8 mouse cellular contexts compared by ENCODE assay signal in the genomic region with DNA sequence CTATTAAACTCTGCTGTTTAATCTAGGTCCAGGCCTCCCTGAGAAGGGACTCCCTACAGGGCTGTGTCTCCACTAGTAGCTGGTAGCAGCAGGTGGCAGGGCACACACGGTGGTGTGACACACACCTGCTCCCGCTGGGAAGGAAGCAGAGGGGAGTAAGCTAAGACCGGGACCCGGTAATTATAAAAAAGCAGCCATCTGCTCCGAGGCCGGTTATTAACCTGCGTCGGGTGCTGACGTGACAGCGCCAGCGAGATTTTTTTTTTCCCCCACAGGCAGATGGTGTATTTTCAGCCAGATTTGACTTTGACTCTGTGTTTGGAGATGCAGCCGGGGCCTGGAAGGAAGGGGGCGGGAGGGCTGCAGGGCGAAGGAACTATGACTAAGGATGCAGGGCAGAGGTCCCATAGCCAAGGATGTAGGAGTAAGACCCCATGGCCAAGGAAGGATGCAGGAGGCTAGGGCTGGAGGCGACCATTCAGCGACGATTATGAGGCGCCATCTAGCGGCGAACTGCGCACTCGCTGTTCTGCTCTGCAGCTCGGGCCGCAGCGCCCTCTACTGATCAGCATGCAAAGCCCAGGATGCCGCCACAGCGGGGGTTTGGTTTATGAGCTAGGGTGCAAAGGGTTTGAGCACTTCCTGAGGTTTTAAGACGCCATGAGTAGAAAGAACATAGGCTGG. TPM values are rescaled to one million over a fixed set of nuclear protein-coding genes. Genes with fewer than 3 reads are reported as not detected.
A peak's percentile ranks its signal among the peaks of the same experiment; 100 is the strongest.
DNase-seq lines count a peak whose midpoint lies in the region; ATAC-seq lines count a peak whose summit lies in the region.

No protein-coding gene starts in this region.

- H3K27ac ChIP-seq in intestine, embryonic 16.5 days (ENCODE audit: low read length) = no peak overlapping the region

- WGBS in intestine, embryonic 16.5 days = 3% methylated on average over 28 of the region's 28 CpGs

- H3K36me3 ChIP-seq in intestine, embryonic 16.5 days (ENCODE audit: control insufficient read depth, insufficient read depth, low read length) = no peaks in the 10 kb centered on the region

- ATAC-seq in intestine, embryonic 16.5 days = peak; percentile 94

- peak overlapping the region; percentile 18 for H3K4me3 ChIP-seq in intestine, embryonic 16.5 days (ENCODE audit: low read length)

- H3K4me1 ChIP-seq in intestine, embryonic 16.5 days (ENCODE audit: control insufficient read depth, insufficient read depth, low read length) = no peaks in the 10 kb centered on the region

- peak; percentile 85 for DNase-seq in adrenal gland, adult 2 months
- DNase-seq in embryo, embryonic 11 days = peak; percentile 92
- DNase-seq in gastrocnemius, postnatal 4 days (ENCODE audit: low spot score in 2 of 2) = peak; percentile 78 to 86
- DNase-seq in left cerebral cortex, postnatal 25 days (ENCODE audit: low spot score in 2 of 2) = peak; percentile 87 to 91
- DNase-seq in mesoderm, embryonic 11.5 days (ENCODE audit: low read depth, low spot score) = peak; percentile 95
- peak; percentile 86 for DNase-seq in right cerebral cortex, postnatal 25 days
- DNase-seq in urinary bladder, postnatal 36 days (ENCODE audit: low spot score in 2 of 2) = peak; percentile 78 to 87

- H3K9ac ChIP-seq in intestine, embryonic 16.5 days (ENCODE audit: low read depth, low read length) = peak overlapping the region; percentile 6; the same call in 1 of the 2 replicates

- no peaks in the 10 kb centered on the region for H3K9me3 ChIP-seq in intestine, embryonic 16.5 days (ENCODE audit: control insufficient read depth, low read length)

- H3K4me2 ChIP-seq in intestine, embryonic 16.5 days (ENCODE audit: low read depth, low read length) = peak overlapping the region; percentile 44; the same call in 1 of the 2 replicates

- H3K27me3 ChIP-seq in intestine, embryonic 16.5 days (replicated peaks; ENCODE audit: control insufficient read depth, insufficient read depth, low read length) = no peaks in the 10 kb centered on the region

- intact Hi-C loops in left cerebral cortex, postnatal 25 days (cut with DNase I) = loop anchor here (1.0 kb wide), 2 partner anchors 17 to 67 kb away; partner anchors contain the start of gene 1600014C10Rik

RNA-seq across cellular contexts. Expression of gene 1600014C10Rik, which starts 17.7 kb away (rescaled TPM):
- total RNA-seq in adrenal gland, adult 2 months (2021) = 10 to 100 TPM; 37.8 to 40.5 TPM
- 18.5 and 18.7 TPM in 2 replicates for polyA plus RNA-seq in adrenal gland, adult 2 months (2012; rRNA removed)
- 10 to 100 TPM; 12.2 to 14.0 TPM for total RNA-seq in gastrocnemius, postnatal 4 days (2021)
- 16.6 TPM in 2 replicates for polyA plus RNA-seq in intestine, embryonic 16.5 days (2015; fragmentation: Nextera tagmentation; extraction: Ambion mirVana)
- total RNA-seq in left cerebral cortex, postnatal 25 days (2021) = 10 to 100 TPM; 21.5 to 22.6 TPM

RNA-seq across cellular contexts. Expression of gene Plekhf1, which starts 27.1 kb away (rescaled TPM):
- total RNA-seq in adrenal gland, adult 2 months (2021) = 1 to 10 TPM; 2.7 to 3.7 TPM
- polyA plus RNA-seq in adrenal gland, adult 2 months (2012; rRNA removed) = 2.3 and 2.5 TPM in 2 replicates
- 1 to 10 TPM; 5.8 to 6.5 TPM for total RNA-seq in gastrocnemius, postnatal 4 days (2021)
- polyA plus RNA-seq in intestine, embryonic 16.5 days (2015; fragmentation: Nextera tagmentation; extraction: Ambion mirVana) = 4.5 and 4.8 TPM in 2 replicates
- 1 to 10 TPM; 1.4 TPM for total RNA-seq in left cerebral cortex, postnatal 25 days (2021)
